Mouse (Mus musculus) splenic B cell, adult 2 months (primary cell): ENCODE measurements around the gene Ehhadh.

Experiments used
- DNase-seq: peaks from one replicate; pipeline ENCODE4 v3.0.0-alpha.2; 2011; ENCODE audit warnings: low read depth, low spot score
- H3K27me3 ChIP-seq: 2 replicates; pipeline ENCODE4 v1.6.1; 2012; ENCODE audit warnings: mild to moderate bottlenecking, low read length, moderate library complexity, mixed read lengths; ENCODE audit not compliant: control insufficient read depth, poor library complexity, insufficient read depth, severe bottlenecking
- H3K36me3 ChIP-seq: 2 replicates; pipeline ENCODE4 v1.6.1; 2012; ENCODE audit warnings: mild to moderate bottlenecking, low read length, moderate library complexity, mixed read lengths; ENCODE audit not compliant: control insufficient read depth, poor library complexity, insufficient read depth, severe bottlenecking

Gene Ehhadh

GRCm38 (mm10) chr16:21787516-21788353 is at the start of gene Ehhadh:
Ehhadh (minus strand) TSS chr16:21787807.
- peak; percentile 43 for DNase-seq
- no peaks in the 10 kb centered on the region for H3K27me3 ChIP-seq
- no peaks in the 10 kb centered on the region for H3K36me3 ChIP-seq

- H3K27me3 ChIP-seq: no peaks in the 10 kb centered on the region
- peak; percentile 45 for DNase-seq
- H3K36me3 ChIP-seq: no peaks in the 10 kb centered on the region
Measured at GRCm38 (mm10) chr16:21836311-21837072, 48.9 kb upstream of the Ehhadh start.

- DNase-seq: no peak
- no peaks in the 10 kb centered on the region for H3K27me3 ChIP-seq
- no peaks in the 10 kb centered on the region for H3K36me3 ChIP-seq
Measured at GRCm38 (mm10) chr16:21835584-21835931, 48.0 kb upstream of the Ehhadh start.

- no peaks in the 10 kb centered on the region for H3K36me3 ChIP-seq
- no peaks in the 10 kb centered on the region for H3K27me3 ChIP-seq
- DNase-seq: no peak
Measured at GRCm38 (mm10) chr16:21834866-21835583, 47.4 kb upstream of the Ehhadh start.

GRCm38 (mm10) chr16:21833970-21834369 is 46.4 kb upstream of the Ehhadh start:
- no peaks in the 10 kb centered on the region for H3K36me3 ChIP-seq
- H3K27me3 ChIP-seq: no peaks in the 10 kb centered on the region

GRCm38 (mm10) chr16:21833469-21833868 is 45.9 kb upstream of the Ehhadh start:
- DNase-seq: no peak
- H3K27me3 ChIP-seq: no peaks in the 10 kb centered on the region
- no peaks in the 10 kb centered on the region for H3K36me3 ChIP-seq

More at GRCm38 (mm10) chr16:21833970-21834369, 46.4 kb upstream of the Ehhadh start:
- DNase-seq: no peak

GRCm38 (mm10) chr16:21831764-21832163 is 44.2 kb upstream of the Ehhadh start:
- no peak for DNase-seq
- H3K27me3 ChIP-seq: no peaks in the 10 kb centered on the region
- no peaks in the 10 kb centered on the region for H3K36me3 ChIP-seq

GRCm38 (mm10) chr16:21830784-21831183 is 43.2 kb upstream of the Ehhadh start:
- DNase-seq: no peak
- Histone ChIP-seq H3K27me3 (no peaks in the 10 kb centered on the region), H3K36me3 (no peaks in the 10 kb centered on the region)

GRCm38 (mm10) chr16:21829711-21830110 is 42.1 kb upstream of the Ehhadh start:
- DNase-seq: no peak
- Histone ChIP-seq H3K27me3 (no peaks in the 10 kb centered on the region), H3K36me3 (no peaks in the 10 kb centered on the region)

GRCm38 (mm10) chr16:21827581-21827980 is 40.0 kb upstream of the Ehhadh start:
- no peaks in the 10 kb centered on the region for H3K27me3 ChIP-seq
- no peak for DNase-seq
- H3K36me3 ChIP-seq: no peaks in the 10 kb centered on the region

GRCm38 (mm10) chr16:21827153-21827552 is 39.5 kb upstream of the Ehhadh start:
- no peak for DNase-seq
- no peaks in the 10 kb centered on the region for H3K27me3 ChIP-seq
- H3K36me3 ChIP-seq: no peaks in the 10 kb centered on the region

GRCm38 (mm10) chr16:21825612-21826031 is 38.0 kb upstream of the Ehhadh start:
- no peak for DNase-seq
- Histone ChIP-seq H3K27me3 (no peaks in the 10 kb centered on the region), H3K36me3 (no peaks in the 10 kb centered on the region)

- no peaks in the 10 kb centered on the region for H3K27me3 ChIP-seq
- DNase-seq: no peak
- H3K36me3 ChIP-seq: no peaks in the 10 kb centered on the region
Measured at GRCm38 (mm10) chr16:21818629-21819028, 31.0 kb upstream of the Ehhadh start.

- H3K36me3 ChIP-seq: no peaks in the 10 kb centered on the region
- no peaks in the 10 kb centered on the region for H3K27me3 ChIP-seq
- DNase-seq: peak; percentile 22
Measured at GRCm38 (mm10) chr16:21818132-21818531, 30.5 kb upstream of the Ehhadh start.

GRCm38 (mm10) chr16:21815669-21816010 is 28.0 kb upstream of the Ehhadh start:
- Histone ChIP-seq H3K27me3 (no peaks in the 10 kb centered on the region), H3K36me3 (no peaks in the 10 kb centered on the region)
- DNase-seq: no peak
